Mouse (Mus musculus) large intestine, adult 2 months (tissue): ENCODE results near the gene Thap12. TPM values are rescaled to one million over a fixed set of nuclear protein-coding genes. Genes with fewer than 3 reads are reported as not detected.
A peak's percentile ranks its signal among the peaks of the same experiment; 100 is the strongest.

Experiments
- DNase-seq: peaks from one replicate; pipeline ENCODE4 v3.0.0-alpha.2; 2012; ENCODE audit warnings: low read depth, low spot score
- WGBS: fragments of 180-500 bp; shearing (Covaris S2); methylation state at CpG from one replicate; pipeline ENCODE4 v1.1.7; 2018; 5-methylcytosine and 5-hydroxymethylcytosine counted together
- polyA plus RNA-seq: library from polyadenylated mRNA; depleted of rRNA; stranded (reverse); fragments of >200 nt; gene quantifications from 2 replicates; pipeline ENCODE4 v1.2.3, GENCODE M21; 2012

Gene Thap12
- polyA plus RNA-seq, 1 experiment = 9.0 TPM

- peak; percentile 44 for DNase-seq
- 13% methylated on average over 24 of the region's 24 CpGs for WGBS
Observed at GRCm38 (mm10) chr7:98692761-98693546, 9.9 kb upstream of the Thap12 start.

GRCm38 (mm10) chr7:98694046-98694445 is 8.9 kb upstream of the Thap12 start:
- DNase-seq = no peak
- WGBS = 83% methylated on average over 5 of the region's 5 CpGs

- no peak for DNase-seq
- WGBS = 19% methylated on average over 2 of the region's 2 CpGs
Observed at GRCm38 (mm10) chr7:98697496-98697895, 5.4 kb upstream of the Thap12 start.

GRCm38 (mm10) chr7:98698041-98698440 is 4.9 kb upstream of the Thap12 start:
- no peak for DNase-seq
- WGBS = 59% methylated on average over 5 of the region's 5 CpGs

- no peak for DNase-seq
- WGBS = 86% methylated on average over 4 of the region's 4 CpGs
Observed at GRCm38 (mm10) chr7:98698590-98698989, 4.3 kb upstream of the Thap12 start.

- no peak for DNase-seq
- 14% methylated on average over 7 of the region's 7 CpGs for WGBS
Observed at GRCm38 (mm10) chr7:98701771-98702170, 1.1 kb upstream of the Thap12 start.

- under 1% methylated on average over 38 of the region's 38 CpGs for WGBS
- no peak for DNase-seq
Observed at GRCm38 (mm10) chr7:98703365-98703881, 520 bp downstream of the Thap12 start.

- 25% methylated on average over 5 of the region's 5 CpGs for WGBS
- no peak for DNase-seq
Observed at GRCm38 (mm10) chr7:98704276-98704675, 1.4 kb downstream of the Thap12 start.

- WGBS = 74% methylated on average over 3 of the region's 3 CpGs
- DNase-seq = no peak
Observed at GRCm38 (mm10) chr7:98713661-98714060, 10.8 kb downstream of the Thap12 start.

GRCm38 (mm10) chr7:98717438-98717837 is 14.5 kb downstream of the Thap12 start:
- no peak for DNase-seq
- 83% methylated on average over 3 of the region's 3 CpGs for WGBS

GRCm38 (mm10) chr7:98719761-98720160 is 16.9 kb downstream of the Thap12 start:
- WGBS = 76% methylated on average over 3 of the region's 3 CpGs

GRCm38 (mm10) chr7:98720731-98721130 is 17.8 kb downstream of the Thap12 start:
- DNase-seq = no peak
- WGBS = 64% methylated on average over 3 of the region's 3 CpGs

More at GRCm38 (mm10) chr7:98719761-98720160, 16.9 kb downstream of the Thap12 start:
- DNase-seq = no peak

GRCm38 (mm10) chr7:98721172-98721571 is 18.3 kb downstream of the Thap12 start:
- WGBS = 61% methylated on average over 5 of the region's 5 CpGs

GRCm38 (mm10) chr7:98721623-98722022 is 18.7 kb downstream of the Thap12 start:
- WGBS = 66% methylated on average over 6 of the region's 6 CpGs
- DNase-seq = no peak

More at GRCm38 (mm10) chr7:98721172-98721571, 18.3 kb downstream of the Thap12 start:
- no peak for DNase-seq

- WGBS = 83% methylated on average over 6 of the region's 6 CpGs
- no peak for DNase-seq
Observed at GRCm38 (mm10) chr7:98725686-98726195, 22.8 kb downstream of the Thap12 start.

GRCm38 (mm10) chr7:98727986-98728385 is 25.1 kb downstream of the Thap12 start:
- DNase-seq = no peak
- WGBS = 73% methylated on average over 1 of the region's 1 CpGs

- 74% methylated on average over 3 of the region's 3 CpGs for WGBS
- DNase-seq = no peak
Observed at GRCm38 (mm10) chr7:98728499-98728898, 25.6 kb downstream of the Thap12 start.

- 22% methylated on average over 19 of the region's 19 CpGs for WGBS
- no peak for DNase-seq
Observed at GRCm38 (mm10) chr7:98729661-98730271, 26.9 kb downstream of the Thap12 start.

GRCm38 (mm10) chr7:98733958-98734357 is 31.1 kb downstream of the Thap12 start:
- no peak for DNase-seq
- WGBS = 70% methylated on average over 4 of the region's 4 CpGs

GRCm38 (mm10) chr7:98734876-98735275 is 32.0 kb downstream of the Thap12 start:
- 23% methylated on average over 10 of the region's 10 CpGs for WGBS

More at GRCm38 (mm10) chr7:98734876-98735275, 32.0 kb downstream of the Thap12 start:
- DNase-seq = no peak
